Mouse (Mus musculus) hematopoietic stem cell, adult 5-6 weeks (primary cell): Measurements from ENCODE around the gene Obscn. TPM values are rescaled to one million over a fixed set of nuclear protein-coding genes. Genes with fewer than 3 reads are reported as not detected.

ENCODE experiments used
- ATAC-seq, 2 experiments: fragments of 125-278 bp in 1 of 2; replicated peaks in 1 of 2; 2 replicates each; pipeline ENCODE4 v1.8.0; 2016 to 2017; ENCODE audit warnings: inconsistent platforms in 2 of 2, mild to moderate bottlenecking in 2 of 2, moderate number of reproducible peaks in 2 of 2, low read depth in 1 of 2, moderate TSS enrichment in 1 of 2; ENCODE audit not compliant: low FRiP score in 2 of 2, poor library complexity in 2 of 2, severe bottlenecking in 2 of 2, insufficient read depth in 1 of 2, low TSS enrichment in 1 of 2
- total RNA-seq: library from RNA; stranded (forward); fragments of 172-1452, 232-1000 nt; gene quantifications from 2 replicates; pipeline ENCODE4 v1.2.3, GENCODE M21; 2017

Obscn gene
- total RNA-seq, 1 experiment from 2014 or later = 0.10 TPM

- peak; percentile 49 to 83; a peak in 3 of 4 replicates for ATAC-seq
Observed at GRCm38 (mm10) chr11:58995807-58996370, 140.3 kb downstream of the Obscn start.

GRCm38 (mm10) chr11:58995061-58995806, 141.0 kb downstream of the Obscn start:
- ATAC-seq = peak in 1 of 2 experiments; percentile 5; a peak in 1 of 4 replicates

GRCm38 (mm10) chr11:58994337-58994826, 141.8 kb downstream of the Obscn start:
- peak; percentile 39 to 40; a peak in 3 of 4 replicates for ATAC-seq

- no peak for ATAC-seq
Observed at GRCm38 (mm10) chr11:58993091-58993670, 143.0 kb downstream of the Obscn start.

GRCm38 (mm10) chr11:58991911-58992310, 144.3 kb downstream of the Obscn start:
- no peak for ATAC-seq

GRCm38 (mm10) chr11:58990794-58991193, 145.4 kb downstream of the Obscn start:
- no peak for ATAC-seq

GRCm38 (mm10) chr11:58990141-58990540, 146.1 kb downstream of the Obscn start:
- ATAC-seq = no peak

- no peak for ATAC-seq
Observed at GRCm38 (mm10) chr11:58989166-58989565, 147.0 kb downstream of the Obscn start.

- ATAC-seq = no peak
Observed at GRCm38 (mm10) chr11:58985299-58985917, 150.8 kb downstream of the Obscn start.

GRCm38 (mm10) chr11:58984657-58985056, 151.5 kb downstream of the Obscn start:
- ATAC-seq = no peak

GRCm38 (mm10) chr11:58983691-58984341, 152.4 kb downstream of the Obscn start:
- ATAC-seq = no peak

GRCm38 (mm10) chr11:58982471-58983097, 153.6 kb downstream of the Obscn start:
- ATAC-seq = peak; percentile 33 to 47; a peak in 3 of 4 replicates

GRCm38 (mm10) chr11:58981541-58982447, 154.4 kb downstream of the Obscn start:
- peak; percentile 29 to 36; a peak in 2 of 4 replicates for ATAC-seq

- no peak for ATAC-seq
Observed at GRCm38 (mm10) chr11:58980381-58980990, 155.7 kb downstream of the Obscn start.

- ATAC-seq = peak in 1 of 2 experiments; percentile 23; a peak in 1 of 4 replicates
Observed at GRCm38 (mm10) chr11:58979661-58980060, 156.5 kb downstream of the Obscn start.

- ATAC-seq = no peak
Observed at GRCm38 (mm10) chr11:58979183-58979582, 157.0 kb downstream of the Obscn start.
